Mouse (Mus musculus): Measurements from ENCODE around the gene Gm20806. TPM values are rescaled to one million over a fixed set of nuclear protein-coding genes. Genes with fewer than 3 reads are reported as not detected.
"Not testable (repeated sequence)": the region's sequence is repeated elsewhere in the genome, so short reads cannot be mapped to it uniquely, and the experiment has no call there.

The Gm20806 gene
- not detected in 2 replicates for polyA plus RNA-seq (2016; fragmentation: Nextera tagmentation; extraction: Ambion mirVana)

- H3K9me3 ChIP-seq; H3K9ac ChIP-seq (replicated peaks); ATAC-seq (ENCODE audit: insufficient number of reproducible peaks, insufficient read depth, low FRiP score, low TSS enrichment, low read depth); H3K36me3 ChIP-seq; H3K27ac ChIP-seq; H3K4me2 ChIP-seq; H3K4me3 ChIP-seq (replicated peaks); H3K27me3 ChIP-seq; H3K4me1 ChIP-seq (replicated peaks): not testable (repeated sequence)
- no CpG with 5 or more reads among the region's 4 CpGs for WGBS
These were observed at the start of gene Gm20806 for GRCm38 (mm10) chrY:78837956-78838355. Gene Gm20806 (minus strand): TSS chrY:78838056.
